Mouse (Mus musculus): ENCODE measurements at regions not wholly inside any gene's neighbourhood (a gene's known extent, or its start where the extent isn't known, plus 50 kb on each side); places are given as distances from the start of the nearest gene placed in this dataset.

DNA sequence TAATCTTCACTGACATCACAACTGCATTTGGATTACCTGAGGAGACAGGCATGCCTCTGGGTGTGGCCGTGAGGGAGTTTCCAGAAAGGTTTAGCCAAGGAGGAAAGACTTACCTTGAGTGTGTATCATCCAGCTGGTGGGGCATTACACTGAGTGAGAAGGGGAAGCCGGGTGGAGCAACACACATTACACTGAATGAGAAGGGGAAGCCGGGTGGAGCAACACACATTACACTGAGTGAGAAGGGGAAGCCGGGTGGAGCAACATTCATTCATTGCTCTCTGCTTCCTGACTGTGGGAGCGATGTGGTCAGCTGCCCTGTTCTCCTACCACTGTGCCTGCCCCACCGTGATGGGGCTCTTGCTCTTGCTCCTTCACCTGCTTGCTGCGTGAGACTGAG lies 182.3 kb downstream of the Sh3bp4 start:
- H3K36me3 ChIP-seq (ENCODE audit: control insufficient read depth, insufficient read depth, low read length) = no peaks in the 10 kb centered on the region
- no peak overlapping the region for H3K4me2 ChIP-seq (replicated peaks; ENCODE audit: low read depth, low read length, severe bottlenecking)
- ATAC-seq (ENCODE audit: low FRiP score, low read depth) (no peak), DNase-seq (ENCODE audit: low spot score) (no peak)
- no peaks in the 10 kb centered on the region for H3K4me1 ChIP-seq (ENCODE audit: control insufficient read depth, insufficient read depth, low read length)
- 91% methylated on average over 7 of the region's 7 CpGs for WGBS
- TF ChIP-seq POLR2A (IDR thresholded peaks at IDR 0.05; ENCODE audit: borderline replicate concordance, extremely low read depth, insufficient read depth, insufficient read length) = no peak
- no peaks in the 10 kb centered on the region; the same call in 1 of the 2 replicates for H3K9me3 ChIP-seq (ENCODE audit: control insufficient read depth, low read length)
- H3K9ac ChIP-seq (ENCODE audit: low read depth, low read length, severe bottlenecking) = no peak overlapping the region
- no peak overlapping the region for H3K27ac ChIP-seq (replicated peaks; ENCODE audit: low read depth, low read length)
- H3K4me3 ChIP-seq (replicated peaks; ENCODE audit: low read length) = no peak overlapping the region
- H3K27me3 ChIP-seq (ENCODE audit: control insufficient read depth, insufficient read depth, low read length) = no peaks in the 10 kb centered on the region

GRCm38 (mm10) chr1:89257945-89258344 lies 187.7 kb downstream of the Sh3bp4 start:
- no peaks in the 10 kb centered on the region for H3K9me3 ChIP-seq (ENCODE audit: control insufficient read depth, low read length)
- 71% methylated on average over 5 of the region's 5 CpGs for WGBS
- H3K4me3 ChIP-seq (replicated peaks; ENCODE audit: low read length) = no peak overlapping the region
- no peaks in the 10 kb centered on the region for H3K27me3 ChIP-seq (ENCODE audit: control insufficient read depth, insufficient read depth, low read length)
- H3K4me2 ChIP-seq (replicated peaks; ENCODE audit: low read depth, low read length, severe bottlenecking) = no peak overlapping the region
- no peak overlapping the region for H3K27ac ChIP-seq (replicated peaks; ENCODE audit: low read depth, low read length)
- no peaks in the 10 kb centered on the region for H3K4me1 ChIP-seq (ENCODE audit: control insufficient read depth, insufficient read depth, low read length)
- no peaks in the 10 kb centered on the region for H3K36me3 ChIP-seq (ENCODE audit: control insufficient read depth, insufficient read depth, low read length)
- TF ChIP-seq POLR2A (IDR thresholded peaks at IDR 0.05; ENCODE audit: borderline replicate concordance, extremely low read depth, insufficient read depth, insufficient read length) = no peak
- no peak for ATAC-seq (ENCODE audit: low FRiP score, low read depth)
- no peak for DNase-seq (ENCODE audit: low spot score)
- H3K9ac ChIP-seq (ENCODE audit: low read depth, low read length, severe bottlenecking) = no peak overlapping the region

GRCm38 (mm10) chr1:89265771-89266170 lies 188.8 kb upstream of the Agap1 start:
- Histone ChIP-seq H3K27ac (replicated peaks; ENCODE audit: low read depth, low read length) (no peak overlapping the region), H3K4me3 (replicated peaks; ENCODE audit: low read length) (no peak overlapping the region), H3K4me2 (replicated peaks; ENCODE audit: low read depth, low read length, severe bottlenecking) (no peak overlapping the region), H3K4me1 (ENCODE audit: control insufficient read depth, insufficient read depth, low read length) (no peaks in the 10 kb centered on the region), H3K27me3 (ENCODE audit: control insufficient read depth, insufficient read depth, low read length) (no peaks in the 10 kb centered on the region), H3K36me3 (ENCODE audit: control insufficient read depth, insufficient read depth, low read length) (no peaks in the 10 kb centered on the region), H3K9ac (ENCODE audit: low read depth, low read length, severe bottlenecking) (no peak overlapping the region), H3K9me3 (ENCODE audit: control insufficient read depth, low read length) (no peaks in the 10 kb centered on the region)
- TF ChIP-seq POLR2A (IDR thresholded peaks at IDR 0.05; ENCODE audit: borderline replicate concordance, extremely low read depth, insufficient read depth, insufficient read length) = no peak
- WGBS = 72% methylated on average over 4 of the region's 4 CpGs
- ATAC-seq (ENCODE audit: low FRiP score, low read depth) (no peak), DNase-seq (ENCODE audit: low spot score) (no peak)

GRCm38 (mm10) chr1:89268806-89269205 lies 185.8 kb upstream of the Agap1 start:
- ATAC-seq (ENCODE audit: low FRiP score, low read depth) = no peak

DNA sequence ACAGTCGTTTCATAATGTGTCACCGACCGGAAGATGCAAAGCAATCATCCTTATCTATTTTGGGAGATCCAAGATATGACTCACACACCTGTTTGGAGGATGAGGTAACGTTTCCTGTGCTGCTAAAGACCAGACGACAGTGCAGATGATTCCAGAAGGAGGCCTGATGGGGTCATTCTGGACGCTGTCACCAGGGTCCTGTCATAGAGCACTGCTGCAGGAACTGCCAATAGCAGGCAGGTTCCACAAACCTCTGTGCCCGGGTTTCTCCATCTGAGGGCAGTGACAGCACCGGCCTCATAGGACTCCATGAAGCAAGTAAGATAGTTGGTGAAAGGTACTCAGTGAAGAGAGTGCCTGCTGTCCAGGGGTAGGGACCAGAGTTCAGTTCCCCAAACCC lies 182.9 kb upstream of the Agap1 start:
- Histone ChIP-seq H3K4me2 (replicated peaks; ENCODE audit: low read depth, low read length, severe bottlenecking) (no peak overlapping the region), H3K27me3 (ENCODE audit: control insufficient read depth, insufficient read depth, low read length) (no peaks in the 10 kb centered on the region), H3K9ac (ENCODE audit: low read depth, low read length, severe bottlenecking) (no peak overlapping the region), H3K36me3 (ENCODE audit: control insufficient read depth, insufficient read depth, low read length) (no peaks in the 10 kb centered on the region), H3K4me1 (ENCODE audit: control insufficient read depth, insufficient read depth, low read length) (no peaks in the 10 kb centered on the region), H3K9me3 (ENCODE audit: control insufficient read depth, low read length) (no peaks in the 10 kb centered on the region), H3K4me3 (replicated peaks; ENCODE audit: low read length) (no peak overlapping the region), H3K27ac (replicated peaks; ENCODE audit: low read depth, low read length) (no peak overlapping the region)
- 74% methylated on average over 8 of the region's 8 CpGs for WGBS
- no peak for ATAC-seq (ENCODE audit: low FRiP score, low read depth)
- DNase-seq (ENCODE audit: low spot score) = no peak
- TF ChIP-seq POLR2A (IDR thresholded peaks at IDR 0.05; ENCODE audit: borderline replicate concordance, extremely low read depth, insufficient read depth, insufficient read length) = no peak

More at GRCm38 (mm10) chr1:89268806-89269205, 185.8 kb upstream of the Agap1 start:
- no peak for TF ChIP-seq POLR2A (IDR thresholded peaks at IDR 0.05; ENCODE audit: borderline replicate concordance, extremely low read depth, insufficient read depth, insufficient read length)
- Histone ChIP-seq H3K27me3 (ENCODE audit: control insufficient read depth, insufficient read depth, low read length) (no peaks in the 10 kb centered on the region), H3K27ac (replicated peaks; ENCODE audit: low read depth, low read length) (no peak overlapping the region), H3K9me3 (ENCODE audit: control insufficient read depth, low read length) (no peaks in the 10 kb centered on the region), H3K4me1 (ENCODE audit: control insufficient read depth, insufficient read depth, low read length) (no peaks in the 10 kb centered on the region), H3K4me2 (replicated peaks; ENCODE audit: low read depth, low read length, severe bottlenecking) (no peak overlapping the region), H3K36me3 (ENCODE audit: control insufficient read depth, insufficient read depth, low read length) (no peaks in the 10 kb centered on the region), H3K4me3 (replicated peaks; ENCODE audit: low read length) (no peak overlapping the region), H3K9ac (ENCODE audit: low read depth, low read length, severe bottlenecking) (no peak overlapping the region)
- DNase-seq (ENCODE audit: low spot score) = no peak
- WGBS = 60% methylated on average over 2 of the region's 2 CpGs

GRCm38 (mm10) chr1:89273021-89273420 lies 181.6 kb upstream of the Agap1 start:
- H3K9ac ChIP-seq (ENCODE audit: low read depth, low read length, severe bottlenecking) = no peak overlapping the region
- H3K36me3 ChIP-seq (ENCODE audit: control insufficient read depth, insufficient read depth, low read length) = no peaks in the 10 kb centered on the region
- no peak for DNase-seq (ENCODE audit: low spot score)
- ATAC-seq (ENCODE audit: low FRiP score, low read depth) = no peak
- TF ChIP-seq POLR2A (IDR thresholded peaks at IDR 0.05; ENCODE audit: borderline replicate concordance, extremely low read depth, insufficient read depth, insufficient read length) = no peak
- no peaks in the 10 kb centered on the region for H3K4me1 ChIP-seq (ENCODE audit: control insufficient read depth, insufficient read depth, low read length)
- no peak overlapping the region for H3K4me2 ChIP-seq (replicated peaks; ENCODE audit: low read depth, low read length, severe bottlenecking)
- H3K27me3 ChIP-seq (ENCODE audit: control insufficient read depth, insufficient read depth, low read length) = no peaks in the 10 kb centered on the region
- H3K4me3 ChIP-seq (replicated peaks; ENCODE audit: low read length) = no peak overlapping the region
- H3K9me3 ChIP-seq (ENCODE audit: control insufficient read depth, low read length) = no peaks in the 10 kb centered on the region
- H3K27ac ChIP-seq (replicated peaks; ENCODE audit: low read depth, low read length) = no peak overlapping the region
- WGBS = 76% methylated on average over 10 of the region's 10 CpGs
